Mouse (Mus musculus) liver, embryonic 14.5 days (tissue): Measurements from ENCODE around the gene St6galnac5.

Source experiments
- CTCF ChIP-seq: IDR thresholded peaks from 2 replicates; pipeline ENCODE4 v1.5.1; 2016; ENCODE audit warnings: antibody characterized with exemption, low read depth, control low read depth
- EP300 ChIP-seq: IDR thresholded peaks from 2 replicates; pipeline ENCODE4 v1.6.1; 2016; ENCODE audit warnings: antibody characterized with exemption, low read depth

- TF ChIP-seq EP300 (no peak), CTCF (no peak)
Measured at GRCm38 (mm10) chr3:152815110-152815509, 166.9 kb downstream of the St6galnac5 start.
